Mouse (Mus musculus) kidney, embryonic 14.5 days (tissue): ENCODE measurements at regions not wholly inside any gene's neighbourhood (a gene's known extent, or its start where the extent isn't known, plus 50 kb on each side); places are given as distances from the start of the nearest gene placed in this dataset.

Experiments
- ATAC-seq: fragments of 200-750 bp; cut with Nextera tagmentation; 2 replicates; pipeline ENCODE4 v1.8.0; 2017; ENCODE audit warnings: moderate number of reproducible peaks, mild to moderate bottlenecking, moderate TSS enrichment, moderate library complexity; ENCODE audit not compliant: low FRiP score, low TSS enrichment
- H3K27ac ChIP-seq: fragments of 300-500 bp; sonication (generic); 2 replicates; pipeline ENCODE4 v1.5.1; 2014; ENCODE audit warnings: low read depth, mild to moderate bottlenecking, low read length, moderate library complexity, mixed read lengths
- H3K27me3 ChIP-seq: fragments of 300-500 bp; sonication (generic); 2 replicates; pipeline ENCODE4 v1.6.1; 2014; ENCODE audit warnings: mild to moderate bottlenecking, low read length; ENCODE audit not compliant: control insufficient read depth, insufficient read depth
- H3K36me3 ChIP-seq: fragments of 300-500 bp; sonication (generic); 2 replicates; pipeline ENCODE4 v1.6.1; 2014; ENCODE audit warnings: low read length, mixed read lengths; ENCODE audit not compliant: control insufficient read depth, insufficient read depth
- H3K4me1 ChIP-seq: fragments of 300-500 bp; sonication (generic); 2 replicates; pipeline ENCODE4 v1.6.1; 2014; ENCODE audit warnings: low read length, mixed read lengths; ENCODE audit not compliant: control insufficient read depth, insufficient read depth
- H3K4me2 ChIP-seq: fragments of 300-500 bp; sonication (generic); replicated peaks from 2 replicates; pipeline ENCODE4 v1.6.1; 2014; ENCODE audit warnings: low read depth, mild to moderate bottlenecking, low read length
- H3K4me3 ChIP-seq: fragments of 300-500 bp; sonication (generic); 2 replicates; pipeline ENCODE4 v1.5.1; 2014; ENCODE audit warnings: mild to moderate bottlenecking, low read length
- H3K9ac ChIP-seq: fragments of 300-500 bp; sonication (generic); 2 replicates; pipeline ENCODE4 v1.6.1; 2014; ENCODE audit warnings: low read depth, mild to moderate bottlenecking, low read length, moderate library complexity
- H3K9me3 ChIP-seq: fragments of 300-500 bp; sonication (generic); 2 replicates; pipeline ENCODE4 v1.6.1; 2016; ENCODE audit warnings: low read length; ENCODE audit not compliant: control insufficient read depth
- WGBS: fragments of 180-500 bp; shearing (Covaris S2); extraction: QIAGEN DNeasy Blood & Tissue Kit; methylation state at CpG from one replicate; pipeline ENCODE4 v1.1.7; 2014; 5-methylcytosine and 5-hydroxymethylcytosine counted together

- Histone ChIP-seq H3K27ac (no peak overlapping the region), H3K36me3 (no peaks in the 10 kb centered on the region), H3K9me3 (no peaks in the 10 kb centered on the region), H3K4me3 (no peak overlapping the region), H3K27me3 (no peaks in the 10 kb centered on the region), H3K4me1 (peaks cover 40% of the 10 kb centered on the region), H3K4me2 (no peak overlapping the region), H3K9ac (no peak overlapping the region)
- 97% methylated on average over 1 of the region's 1 CpGs for WGBS
- ATAC-seq, result no peak
Observed at GRCm38 (mm10) chr14:76701304-76701703, 144.6 kb upstream of the Serp2 start.

GRCm38 (mm10) chr14:76700796-76701195, 144.1 kb upstream of the Serp2 start:
- Histone ChIP-seq H3K27ac (no peak overlapping the region), H3K4me1 (peaks cover 43% of the 10 kb centered on the region), H3K27me3 (no peaks in the 10 kb centered on the region), H3K9ac (no peak overlapping the region), H3K9me3 (no peaks in the 10 kb centered on the region), H3K4me3 (no peak overlapping the region), H3K4me2 (no peak overlapping the region), H3K36me3 (no peaks in the 10 kb centered on the region)
- 88% methylated on average over 3 of the region's 3 CpGs for WGBS
- ATAC-seq, result no peak

DNA sequence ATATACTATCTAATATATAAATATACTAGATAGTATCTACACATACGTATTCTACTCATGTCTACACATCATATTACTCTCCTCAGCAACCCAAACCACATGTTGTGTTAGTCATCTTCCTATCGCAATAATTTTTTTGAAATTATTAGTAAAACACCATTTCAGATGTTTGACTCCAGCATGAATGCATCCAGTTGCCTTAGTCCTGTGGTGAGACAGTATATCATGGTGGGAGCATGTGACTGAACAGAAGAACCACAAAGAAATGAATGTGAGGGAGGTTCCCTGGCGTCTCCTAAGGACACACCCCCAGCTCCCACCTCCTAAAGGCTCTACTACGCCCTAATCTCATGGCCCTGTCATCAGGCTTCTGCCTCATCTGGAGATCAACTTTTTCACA, 143.5 kb upstream of the Serp2 start:
- no peak overlapping the region for H3K27ac ChIP-seq
- no peaks in the 10 kb centered on the region for H3K27me3 ChIP-seq
- no peak overlapping the region for H3K4me2 ChIP-seq
- no peaks in the 10 kb centered on the region for H3K36me3 ChIP-seq
- H3K4me3 ChIP-seq, result no peak overlapping the region
- 72% methylated on average over 4 of the region's 4 CpGs for WGBS
- no peaks in the 10 kb centered on the region for H3K9me3 ChIP-seq
- H3K4me1 ChIP-seq, result peaks cover 49% of the 10 kb centered on the region
- ATAC-seq, result no peak
- no peak overlapping the region for H3K9ac ChIP-seq

- Histone ChIP-seq H3K9ac (0 out of 2 replicates have a peak overlapping the region, but pooled peaks have one; percentile 7), H3K4me3 (no peak overlapping the region)
Observed at GRCm38 (mm10) chr14:76698718-76699402, 142.2 kb upstream of the Serp2 start.

DNA sequence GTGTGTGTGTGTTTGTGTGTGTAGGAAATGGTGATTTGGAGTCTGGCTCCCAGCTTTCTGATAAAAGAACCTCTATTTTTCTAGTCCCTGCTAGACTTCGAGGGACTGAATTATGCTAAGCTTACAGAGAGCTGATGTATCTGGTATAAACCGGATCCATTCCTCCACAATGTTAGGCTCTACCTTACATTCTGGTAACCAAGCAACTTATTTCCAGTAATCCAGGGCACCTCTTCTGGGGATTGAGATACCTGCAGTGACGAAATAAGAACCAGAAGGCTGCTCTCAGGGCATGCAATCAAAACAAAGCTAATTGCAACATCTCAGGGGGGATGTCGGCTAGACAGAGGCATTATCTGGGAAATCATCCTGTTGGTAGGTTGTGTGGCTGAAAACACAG, 140.0 kb upstream of the Serp2 start:
- WGBS, result 51% methylated on average over 4 of the region's 4 CpGs
- no peak overlapping the region for H3K4me3 ChIP-seq
- H3K9ac ChIP-seq, result no peak overlapping the region
- H3K27ac ChIP-seq, result peak overlapping the region; percentile 66; the same call in 1 of the 2 replicates
- no peak for ATAC-seq
- no peaks in the 10 kb centered on the region for H3K36me3 ChIP-seq
- H3K4me2 ChIP-seq, result no peak overlapping the region
- H3K4me1 ChIP-seq, result peaks cover 50% of the 10 kb centered on the region
- no peaks in the 10 kb centered on the region for H3K27me3 ChIP-seq
- no peaks in the 10 kb centered on the region for H3K9me3 ChIP-seq

More at GRCm38 (mm10) chr14:76698718-76699402, 142.2 kb upstream of the Serp2 start:
- H3K36me3 ChIP-seq, result no peaks in the 10 kb centered on the region
- no peaks in the 10 kb centered on the region for H3K9me3 ChIP-seq
- H3K27ac ChIP-seq, result peak overlapping the region; percentile 83
- peaks cover 58% of the 10 kb centered on the region for H3K4me1 ChIP-seq
- no peaks in the 10 kb centered on the region for H3K27me3 ChIP-seq
- WGBS, result 19% methylated on average over 4 of the region's 4 CpGs
- H3K4me2 ChIP-seq, result no peak overlapping the region
- ATAC-seq, result peak; percentile 82

DNA sequence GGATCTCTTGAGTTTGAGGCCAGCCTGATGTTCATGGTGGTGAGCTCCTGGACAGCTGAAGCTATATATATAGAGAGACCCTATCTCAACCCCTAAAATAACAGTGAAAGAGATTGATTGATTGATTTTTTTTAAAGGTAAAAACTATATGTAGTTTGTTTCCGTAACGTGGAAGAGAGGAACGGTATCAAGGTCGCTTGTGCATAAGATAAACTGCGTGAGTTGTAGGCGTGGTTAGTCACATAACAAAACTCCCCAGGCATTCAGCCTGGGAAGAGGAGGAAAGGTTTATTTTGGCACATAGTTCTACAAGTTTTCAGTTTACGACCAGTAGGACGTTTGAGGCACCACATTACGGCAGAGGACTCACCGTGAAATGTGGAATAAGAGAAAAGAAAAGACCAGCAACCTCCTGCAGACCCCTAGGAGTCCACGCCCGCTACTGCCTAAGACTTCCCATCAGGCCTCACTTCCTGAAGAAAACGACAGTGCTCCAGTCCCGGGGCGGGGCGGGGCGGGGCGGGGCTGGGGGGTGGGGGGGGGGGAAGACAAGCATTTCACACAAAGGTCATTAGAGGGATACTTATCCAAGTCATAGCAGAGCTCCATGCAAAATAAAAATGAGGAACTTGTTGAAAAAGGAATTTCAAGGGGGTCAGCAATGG, 139.1 kb upstream of the Serp2 start:
- Histone ChIP-seq H3K9me3 (no peaks in the 10 kb centered on the region), H3K27ac (peak overlapping the region; percentile 66), H3K4me2 (no peak overlapping the region)

DNA sequence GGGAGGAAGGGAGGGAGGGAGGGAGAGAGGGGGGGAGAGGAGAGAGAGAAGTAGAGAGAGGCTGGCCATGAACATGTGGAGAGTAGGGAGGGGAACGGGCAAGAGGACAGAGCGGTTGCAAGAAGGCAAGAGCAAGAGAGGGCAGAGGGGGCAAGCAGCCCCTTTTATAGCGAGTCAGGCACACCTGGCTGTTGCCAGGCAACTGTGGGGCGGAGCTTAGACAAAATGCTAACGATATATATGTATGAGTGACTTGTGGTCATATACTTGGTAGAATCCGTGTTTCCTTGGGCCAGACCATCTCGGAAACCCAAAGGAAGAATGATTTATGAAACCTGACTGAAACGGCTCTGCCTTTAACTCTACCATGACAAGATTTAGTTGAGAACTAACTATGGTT, 138.2 kb upstream of the Serp2 start:
- Histone ChIP-seq H3K27ac (peak overlapping the region; percentile 66; the same call in 1 of the 2 replicates), H3K36me3 (no peaks in the 10 kb centered on the region), H3K4me2 (no peak overlapping the region), H3K4me1 (peaks cover 50% of the 10 kb centered on the region), H3K9ac (no peak overlapping the region), H3K9me3 (no peaks in the 10 kb centered on the region), H3K4me3 (no peak overlapping the region), H3K27me3 (no peaks in the 10 kb centered on the region)
- no peak for ATAC-seq
- WGBS, result 48% methylated on average over 8 of the region's 8 CpGs

More for the DNA sequence above, 139.1 kb upstream of the Serp2 start:
- Histone ChIP-seq H3K9ac (no peak overlapping the region), H3K27me3 (no peaks in the 10 kb centered on the region), H3K4me1 (peaks cover 50% of the 10 kb centered on the region), H3K4me3 (no peak overlapping the region), H3K36me3 (no peaks in the 10 kb centered on the region)
- ATAC-seq, result peak; percentile 22; the same call in 1 of the 2 replicates
- WGBS, result 39% methylated on average over 18 of the region's 18 CpGs

- no peak overlapping the region for H3K9ac ChIP-seq
- no peak for ATAC-seq
- H3K4me3 ChIP-seq, result no peak overlapping the region
- H3K4me1 ChIP-seq, result peaks cover 40% of the 10 kb centered on the region
- WGBS, result 60% methylated on average over 15 of the region's 15 CpGs
- peak overlapping the region; percentile 56 for H3K27ac ChIP-seq
- no peaks in the 10 kb centered on the region for H3K36me3 ChIP-seq
- no peak overlapping the region for H3K4me2 ChIP-seq
- H3K27me3 ChIP-seq, result no peaks in the 10 kb centered on the region
- no peaks in the 10 kb centered on the region for H3K9me3 ChIP-seq
Observed at GRCm38 (mm10) chr14:76693351-76694317, 136.9 kb upstream of the Serp2 start.
